Mouse (Mus musculus): Measurements from ENCODE around the gene Doc2b. TPM values are rescaled to one million over a fixed set of nuclear protein-coding genes. Genes with fewer than 3 reads are reported as not detected.

Doc2b gene
- total RNA-seq, 2 experiments from 2014 or later: 14.1 to 17.5 TPM

- DNase-seq: no peak
Measured at GRCm38 (mm10) chr11:75793351-75793750, 2.5 kb downstream of the Doc2b start.

- DNase-seq: peak in 1 of 2 experiments; percentile 43
Measured at GRCm38 (mm10) chr11:75792535-75792934, 3.3 kb downstream of the Doc2b start.

DNA sequence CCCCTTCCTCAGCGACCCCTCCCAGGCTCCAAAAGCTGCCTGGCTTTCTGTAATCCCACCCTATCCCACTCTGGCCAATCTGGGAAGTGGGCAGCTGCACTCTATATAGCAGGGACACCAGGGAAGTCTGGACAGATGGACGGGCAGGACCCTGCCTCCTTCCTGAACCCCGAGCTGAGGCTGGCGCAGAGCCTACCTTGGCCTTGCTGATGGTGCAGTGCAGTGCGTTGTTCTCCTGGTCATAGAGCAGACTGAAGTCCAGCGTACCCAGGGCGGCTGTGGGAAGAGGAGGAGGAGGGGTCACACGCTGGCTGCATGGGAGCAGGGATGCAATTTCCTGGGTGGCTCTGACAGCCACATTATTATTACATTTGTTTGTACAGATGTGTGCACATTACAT, 10.0 kb downstream of the Doc2b start:
- DNase-seq: no peak

GRCm38 (mm10) chr11:75783799-75784198, 12.1 kb downstream of the Doc2b start:
- no peak for DNase-seq

DNA sequence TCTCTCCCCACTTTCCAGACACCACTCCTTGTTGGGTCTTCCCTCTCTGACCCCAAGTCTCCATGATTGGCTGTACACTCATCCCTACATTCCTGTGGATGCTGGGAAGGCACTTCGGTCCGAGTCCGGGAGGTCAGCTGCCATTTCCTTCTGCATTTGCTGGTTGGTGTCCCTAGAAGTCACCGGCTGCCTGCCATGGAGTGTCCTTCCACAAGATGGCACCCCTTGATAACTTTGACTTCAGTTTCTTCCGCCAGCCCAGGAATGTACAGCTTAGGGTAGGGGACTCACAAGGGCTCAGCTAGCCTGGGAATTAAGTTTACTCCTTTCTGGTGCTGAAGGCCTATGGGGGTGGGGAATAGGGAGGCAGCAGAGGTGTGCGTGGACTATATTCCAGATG, 13.9 kb downstream of the Doc2b start:
- DNase-seq: peak; percentile 76 to 82

GRCm38 (mm10) chr11:75775919-75776318, 19.9 kb downstream of the Doc2b start:
- DNase-seq: no peak

DNA sequence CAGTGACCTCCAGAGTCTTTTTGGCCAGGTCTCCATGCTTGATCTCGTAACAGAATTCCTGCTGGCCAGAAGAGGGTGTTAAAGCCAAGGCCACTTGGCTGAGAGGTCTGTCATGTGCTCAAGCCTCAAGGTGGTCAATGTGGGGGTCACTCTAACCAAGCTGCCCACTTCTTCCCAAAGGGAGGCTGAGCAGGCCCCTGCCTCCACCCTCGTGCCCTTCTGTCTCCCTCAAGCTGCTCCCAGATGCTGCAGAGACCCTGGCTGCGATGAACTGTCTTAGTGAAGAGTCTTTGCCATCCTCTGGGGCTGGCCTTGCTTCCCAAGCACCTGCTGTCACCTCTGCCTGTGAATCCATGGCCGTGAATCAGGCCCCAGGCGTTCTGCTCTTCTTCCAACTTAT, 23.3 kb downstream of the Doc2b start:
- DNase-seq: peak; percentile 11 to 29

GRCm38 (mm10) chr11:75769206-75769605, 26.6 kb downstream of the Doc2b start:
- peak; percentile 92 to 93 for DNase-seq

DNA sequence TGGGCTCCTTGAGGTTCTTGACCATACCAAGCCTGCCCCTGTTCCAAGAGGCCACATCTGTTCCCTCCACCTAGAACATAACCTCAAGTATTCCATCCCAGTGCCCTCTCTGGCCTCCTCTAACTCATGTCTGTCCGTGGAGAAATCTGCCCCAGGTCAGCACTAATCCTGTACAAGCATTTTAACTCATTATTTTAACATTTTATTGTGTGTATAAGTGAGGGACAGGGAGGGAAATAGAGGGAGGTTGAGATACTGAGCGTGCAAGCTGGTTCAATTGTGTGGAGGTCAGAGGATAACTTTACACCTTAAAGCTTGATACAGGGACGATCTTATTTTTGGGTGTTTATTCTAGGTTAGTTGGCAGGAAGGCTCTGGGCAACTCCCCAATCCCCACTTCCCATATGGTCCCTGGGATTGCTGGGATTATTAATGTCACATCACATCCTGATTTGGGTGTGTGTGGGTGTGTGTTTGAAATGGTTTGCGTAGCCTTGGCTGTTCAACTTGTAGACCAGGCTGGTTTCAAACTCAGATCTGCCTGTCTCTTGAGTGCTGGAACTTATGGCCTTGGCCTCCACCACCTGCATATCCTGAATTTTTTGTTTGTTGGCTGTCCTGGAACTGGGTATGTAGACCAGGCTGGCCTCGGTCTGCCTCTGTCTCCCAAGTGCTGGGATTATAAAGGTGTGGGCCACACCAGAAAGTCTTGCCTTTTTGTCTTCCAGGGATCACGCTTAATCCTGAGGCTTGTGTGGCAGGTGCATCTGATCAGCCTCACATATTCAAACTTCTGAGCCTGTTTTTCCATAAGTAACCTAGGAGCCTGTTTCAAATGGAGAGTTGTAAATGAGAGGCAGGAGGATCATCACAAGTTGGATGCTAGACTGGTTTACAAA, 27.5 kb downstream of the Doc2b start:
- no peak for DNase-seq

- no peak for DNase-seq
Measured at GRCm38 (mm10) chr11:75767014-75767413, 28.8 kb downstream of the Doc2b start.

- no peak for DNase-seq
Measured at GRCm38 (mm10) chr11:75765161-75765560, 30.7 kb downstream of the Doc2b start.

GRCm38 (mm10) chr11:75764521-75765023, 31.3 kb downstream of the Doc2b start:
- DNase-seq: no peak

DNA sequence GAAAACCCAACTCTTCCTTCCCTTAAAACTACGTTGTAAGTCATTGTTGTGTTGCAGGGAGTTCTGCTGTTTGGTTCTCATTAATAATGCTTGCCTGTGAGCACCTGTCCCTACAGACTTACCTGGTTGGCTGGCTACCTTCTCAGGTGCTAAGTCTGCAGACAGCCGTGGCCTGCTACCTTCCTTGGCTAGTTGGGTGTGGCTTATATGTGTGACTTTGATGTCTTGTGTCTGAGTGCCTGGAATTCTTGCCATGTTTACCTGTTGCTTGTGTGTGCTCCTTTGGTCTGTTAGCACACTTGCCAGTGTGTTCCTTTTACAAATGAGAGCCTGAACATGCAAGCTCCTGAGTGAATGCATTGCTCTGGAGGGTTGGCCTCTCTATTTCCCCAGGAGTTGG, 33.1 kb downstream of the Doc2b start:
- DNase-seq: no peak

DNA sequence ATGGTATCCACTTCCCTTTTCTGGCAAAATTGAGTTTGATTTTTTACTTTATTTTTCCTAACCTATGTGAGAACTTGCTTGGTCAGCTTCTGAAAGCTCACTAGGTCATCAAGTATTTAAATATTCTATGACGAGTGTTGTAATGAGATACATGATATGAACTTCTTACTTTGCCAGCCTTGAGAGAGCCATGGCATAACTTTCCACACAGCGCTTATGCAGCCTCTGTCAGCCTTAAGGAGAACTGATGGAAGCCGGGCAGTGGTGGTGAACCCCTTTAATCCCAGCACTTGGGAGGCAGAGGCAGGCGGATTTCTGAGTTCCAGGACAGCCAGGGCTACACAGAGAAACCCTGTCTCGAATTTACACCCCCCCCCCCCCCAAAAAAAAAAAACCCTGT, 35.1 kb downstream of the Doc2b start:
- no peak for DNase-seq

DNA sequence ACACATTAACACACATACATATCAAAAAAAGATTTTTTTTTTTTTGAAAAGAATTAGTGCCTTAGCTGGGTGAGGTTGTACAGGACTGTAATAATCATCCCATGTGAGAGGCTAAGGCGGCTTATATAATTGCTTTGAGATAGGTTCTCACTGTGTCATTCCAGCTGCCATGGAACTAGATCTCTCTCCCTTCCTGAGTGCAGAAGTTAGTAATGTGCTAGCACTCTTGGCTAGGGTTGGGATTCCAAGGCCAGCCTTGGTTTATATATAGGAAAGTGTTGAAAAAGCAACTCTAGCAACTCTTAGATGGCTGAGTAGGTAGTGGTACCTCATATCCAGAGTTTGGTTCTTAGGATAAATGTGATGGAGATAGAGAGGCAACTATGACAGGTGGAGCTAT, 37.3 kb downstream of the Doc2b start:
- DNase-seq: no peak

DNA sequence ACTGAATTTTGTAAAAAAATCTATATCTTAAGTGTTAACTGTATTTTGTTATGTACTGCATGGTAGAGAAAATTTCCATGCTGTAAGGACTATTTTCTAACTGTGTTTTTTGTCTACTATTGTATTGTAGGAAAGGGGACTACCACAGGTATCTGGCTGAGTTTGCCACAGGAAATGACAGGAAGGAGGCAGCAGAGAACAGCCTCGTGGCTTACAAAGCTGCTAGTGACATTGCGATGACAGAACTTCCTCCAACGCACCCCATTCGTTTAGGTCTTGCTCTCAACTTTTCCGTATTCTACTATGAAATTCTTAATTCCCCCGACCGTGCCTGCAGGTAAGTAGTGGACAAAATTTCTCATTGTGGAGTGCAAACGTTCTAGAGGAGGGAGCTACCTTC, 39.2 kb downstream of the Doc2b start:
- DNase-seq: no peak

DNA sequence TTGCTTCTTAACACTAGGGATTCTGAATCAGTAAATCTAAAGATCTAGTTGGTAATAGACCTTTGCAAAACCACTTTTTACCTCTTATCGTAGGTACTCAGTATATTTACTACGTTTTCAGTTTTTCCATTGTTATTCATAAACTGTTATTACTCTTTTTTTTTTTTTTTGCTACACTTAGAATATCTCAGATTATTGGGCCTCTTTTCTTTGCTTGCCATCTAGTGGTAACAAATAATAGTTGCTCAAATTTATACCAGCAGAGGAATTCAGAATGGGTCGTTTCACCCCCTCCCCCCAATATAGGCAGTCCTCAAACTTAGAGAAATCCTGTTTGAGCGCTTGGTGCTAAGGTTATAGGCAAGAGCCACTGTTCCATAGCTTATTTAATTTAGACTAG, 44.8 kb downstream of the Doc2b start:
- DNase-seq: no peak

GRCm38 (mm10) chr11:75750537-75750936, 45.3 kb downstream of the Doc2b start:
- no peak for DNase-seq

DNA sequence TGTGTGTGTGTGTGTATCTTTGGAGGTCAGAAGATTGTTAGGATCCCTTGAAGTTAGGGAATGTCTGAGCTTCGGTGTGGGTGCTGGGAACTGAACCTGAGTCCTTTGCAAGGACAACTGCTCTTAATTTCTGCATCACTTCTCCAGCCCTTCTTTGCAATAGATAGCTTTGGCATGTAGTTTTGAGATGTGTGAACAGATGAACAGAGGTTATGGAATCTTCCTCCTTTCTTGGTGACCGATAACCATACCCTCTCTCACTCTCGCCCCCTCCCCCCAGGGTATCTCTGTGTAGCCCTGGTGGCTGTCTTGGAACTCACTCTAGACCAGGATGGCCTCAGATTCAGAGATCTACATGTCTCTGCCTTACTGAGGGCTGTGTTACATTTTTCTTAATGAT, 51.1 kb downstream of the Doc2b start:
- no peak for DNase-seq

DNA sequence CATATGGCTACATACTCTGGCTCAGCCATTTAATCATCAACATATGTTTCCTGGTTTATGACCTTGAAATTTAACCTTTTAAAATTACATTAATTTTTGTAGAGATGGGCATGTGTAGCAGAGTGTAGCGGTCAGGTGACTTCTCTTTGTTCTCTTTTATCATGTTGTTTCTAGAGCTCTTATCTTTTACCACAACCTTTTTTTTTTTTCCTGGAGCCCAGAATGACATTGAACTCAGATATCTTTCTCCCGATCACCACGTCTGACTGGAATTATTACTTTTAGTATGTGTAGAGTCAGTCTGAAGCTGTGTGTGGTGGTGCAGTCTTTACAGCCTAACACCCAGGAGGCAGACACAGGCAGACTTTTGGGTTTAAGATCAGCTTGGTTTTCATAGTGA, 54.2 kb downstream of the Doc2b start:
- no peak for DNase-seq

GRCm38 (mm10) chr11:75740204-75740603, 55.6 kb downstream of the Doc2b start:
- no peak for DNase-seq

- DNase-seq: no peak
Measured at GRCm38 (mm10) chr11:75738477-75738821, 57.4 kb downstream of the Doc2b start.

DNA sequence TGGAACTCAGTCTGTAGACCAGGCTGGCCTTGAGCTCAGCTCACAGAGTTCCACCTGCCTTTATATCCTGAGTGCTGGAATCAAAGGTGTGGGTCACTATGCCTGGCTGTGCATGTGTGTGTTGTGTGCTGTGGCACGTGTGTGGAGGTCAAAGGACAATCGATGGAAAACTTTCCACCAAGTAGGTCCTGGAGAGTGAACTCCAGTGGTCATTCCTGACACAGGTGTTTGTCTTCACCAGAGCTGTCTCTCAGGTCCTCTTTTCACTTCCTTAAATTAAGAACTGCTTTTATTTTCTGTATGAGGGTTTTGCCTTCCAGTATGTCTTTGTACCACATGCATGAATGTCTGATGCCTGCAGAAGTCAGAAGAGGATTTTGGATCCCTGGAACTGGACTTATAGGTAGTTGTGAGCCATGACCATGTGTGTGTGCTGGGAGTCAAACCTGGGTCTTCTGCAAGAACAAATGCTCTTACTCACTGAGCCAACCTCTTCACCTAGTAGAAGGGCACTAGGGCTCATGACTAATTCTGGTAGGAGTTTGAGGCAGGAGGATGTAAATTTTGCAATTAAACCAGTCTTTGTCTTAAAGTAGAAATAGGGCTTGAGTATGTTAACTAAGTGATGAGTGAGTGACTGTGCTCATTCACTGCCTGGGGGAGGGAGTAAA, 57.9 kb downstream of the Doc2b start:
- no peak for DNase-seq

DNA sequence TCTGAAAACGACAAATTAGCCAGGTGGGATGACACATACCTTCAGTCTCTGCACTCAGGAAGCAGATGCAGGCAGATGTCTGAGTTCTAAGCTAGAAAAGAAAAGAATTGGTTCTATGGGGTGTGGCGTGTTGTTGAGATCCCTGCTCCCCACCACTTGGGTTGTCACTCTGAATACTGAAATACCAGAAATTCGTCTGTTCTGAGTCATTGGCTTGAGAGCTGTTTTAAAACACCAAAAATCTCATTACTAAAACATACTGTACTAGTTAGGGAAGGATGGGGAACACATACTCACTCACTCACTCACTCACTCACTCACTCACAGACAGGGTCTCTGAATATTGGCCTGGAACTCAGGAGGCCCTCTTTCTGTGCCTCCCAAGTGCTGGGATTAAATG, 58.9 kb downstream of the Doc2b start:
- no peak for DNase-seq

All from adrenal gland, postnatal 36 days (tissue).